Mouse (Mus musculus): ENCODE results near the gene Olfr733. TPM values are rescaled to one million over a fixed set of nuclear protein-coding genes. Genes with fewer than 3 reads are reported as not detected.

Olfr733 gene
- polyA plus RNA-seq (2016; fragmentation: Nextera tagmentation; extraction: Ambion mirVana) = not detected in 2 replicates

DNA sequence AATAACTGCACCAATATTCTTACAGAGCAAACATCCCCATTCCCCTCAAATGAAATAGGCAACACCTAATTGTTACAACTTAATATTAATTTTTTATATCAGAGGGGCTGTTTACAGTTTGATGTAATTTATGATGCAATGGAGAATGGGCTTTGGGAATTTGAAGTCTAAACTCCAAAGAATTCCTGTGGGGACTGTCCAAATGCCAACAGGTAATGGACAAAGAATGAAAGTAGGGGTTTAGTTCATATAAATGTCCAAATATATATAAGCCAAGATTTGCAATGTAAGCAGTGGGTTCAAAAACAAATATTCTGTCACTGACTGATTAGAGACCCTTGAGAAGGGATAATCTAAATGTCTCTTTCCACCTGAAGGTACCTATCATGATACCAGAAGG is at the start of gene Olfr733:
Gene Olfr733, minus strand, starts transcription at position 101 of the 400 bp plus-strand sequence.
- H3K4me2 ChIP-seq (replicated peaks) = no peak within 1 kb of the TSS
- no peak within 1 kb of the TSS for H3K9ac ChIP-seq
- H3K4me3 ChIP-seq = no peak within 1 kb of the TSS
- H3K9me3 ChIP-seq = no peaks in the 10 kb centered on the region
- no peak within 1 kb of the TSS for H3K27ac ChIP-seq
- H3K27me3 ChIP-seq = no peaks in the 10 kb centered on the region
- no peaks in the 10 kb centered on the region for H3K4me1 ChIP-seq
- no peaks in the 10 kb centered on the region for H3K36me3 ChIP-seq
- no peak for ATAC-seq (ENCODE audit: insufficient number of reproducible peaks, insufficient read depth, low FRiP score, low TSS enrichment)

DNA sequence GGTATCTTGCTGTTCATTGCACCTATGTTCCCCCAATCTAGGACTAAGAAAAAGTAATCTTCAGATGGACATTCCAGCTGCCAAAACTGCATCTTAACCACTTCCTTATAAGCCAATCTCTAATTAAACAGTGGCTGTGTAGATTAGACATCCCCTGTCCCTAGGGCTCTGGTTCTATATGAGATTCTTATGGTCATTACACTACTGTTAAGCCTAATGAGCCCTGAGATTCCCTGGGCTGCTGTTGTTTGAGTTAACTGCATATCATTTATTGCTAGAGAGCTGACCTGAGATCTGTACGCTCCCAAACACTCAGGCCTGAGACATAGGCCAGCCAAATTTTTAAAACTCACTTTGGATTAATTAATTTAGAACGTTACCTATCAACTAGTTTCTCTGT is 47.5 kb upstream of the Olfr733 start, which contains the start of gene Olfr735:
Gene Olfr735, minus strand, starts transcription at position 77 of the 400 bp plus-strand sequence.
- Histone ChIP-seq H3K36me3 (no peaks in the 10 kb centered on the region), H3K4me2 (replicated peaks) (no peak within 1 kb of the TSS), H3K9me3 (no peaks in the 10 kb centered on the region), H3K9ac (no peak within 1 kb of the TSS), H3K27ac (no peak within 1 kb of the TSS), H3K27me3 (no peaks in the 10 kb centered on the region), H3K4me1 (no peaks in the 10 kb centered on the region), H3K4me3 (no peak within 1 kb of the TSS)
- WGBS = 91% methylated on average over 2 of the region's 2 CpGs
- no peak for ATAC-seq (ENCODE audit: insufficient number of reproducible peaks, insufficient read depth, low FRiP score, low TSS enrichment)

DNA sequence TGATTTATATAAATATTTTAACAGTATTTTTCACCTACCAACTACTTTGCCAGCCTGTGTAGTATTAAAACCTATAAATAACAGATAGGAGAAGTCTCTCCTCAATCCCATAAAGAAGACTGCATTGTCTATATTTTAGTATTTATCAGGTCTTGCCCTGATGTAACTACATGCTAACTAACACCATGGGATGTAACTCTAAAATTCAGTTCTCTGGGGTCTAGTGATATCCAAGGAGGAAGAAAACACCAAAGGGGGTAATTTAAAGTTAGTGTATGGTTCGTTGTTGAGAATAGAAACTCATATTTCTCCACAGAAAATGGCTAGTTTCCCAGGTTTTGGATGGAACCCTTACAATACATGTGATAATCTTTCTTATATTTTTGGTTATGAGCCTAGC is 25.3 kb upstream of the Olfr733 start, which contains the start of gene Olfr734:
Gene Olfr734, minus strand, starts transcription at position 101 of the 400 bp plus-strand sequence.
- Histone ChIP-seq H3K4me3 (no peak within 1 kb of the TSS), H3K9me3 (no peaks in the 10 kb centered on the region), H3K27ac (no peak within 1 kb of the TSS), H3K36me3 (no peaks in the 10 kb centered on the region), H3K27me3 (no peaks in the 10 kb centered on the region), H3K4me2 (replicated peaks) (no peak within 1 kb of the TSS), H3K4me1 (no peaks in the 10 kb centered on the region), H3K9ac (no peak within 1 kb of the TSS)
- no peak for ATAC-seq (ENCODE audit: insufficient number of reproducible peaks, insufficient read depth, low FRiP score, low TSS enrichment)
- 73% methylated on average over 1 of the region's 1 CpGs for WGBS

DNA sequence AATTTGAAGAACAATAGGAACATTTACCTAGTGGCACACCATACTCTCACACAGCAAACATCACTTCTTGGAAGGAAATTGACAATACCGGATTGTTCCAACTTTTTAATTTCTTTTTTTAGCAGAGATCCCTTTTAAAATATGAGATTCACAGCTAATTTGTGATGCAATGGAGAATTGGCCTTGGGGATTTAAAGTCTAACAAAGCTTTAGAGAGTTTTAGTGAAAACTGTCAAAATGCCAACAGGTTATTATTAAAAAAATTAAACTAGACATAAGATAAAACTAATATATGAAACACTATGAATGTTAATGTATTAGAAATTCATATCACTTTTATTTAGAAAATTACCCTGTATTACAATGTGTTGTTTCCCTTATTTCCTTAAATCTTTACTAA is 17.2 kb downstream of the Olfr733 start, which contains the start of gene Olfr732:
Gene Olfr732, minus strand, starts transcription at position 101 of the 400 bp plus-strand sequence.
- ATAC-seq (ENCODE audit: insufficient number of reproducible peaks, insufficient read depth, low FRiP score, low TSS enrichment) = no peak
- Histone ChIP-seq H3K4me1 (no peaks in the 10 kb centered on the region), H3K9me3 (no peaks in the 10 kb centered on the region), H3K36me3 (no peaks in the 10 kb centered on the region), H3K9ac (no peak within 1 kb of the TSS), H3K27me3 (no peaks in the 10 kb centered on the region), H3K27ac (no peak within 1 kb of the TSS), H3K4me3 (no peak within 1 kb of the TSS), H3K4me2 (replicated peaks) (no peak within 1 kb of the TSS)
- 92% methylated on average over 1 of the region's 1 CpGs for WGBS

Other genes starting within 250 kb of the Olfr733 start
- not detected in 2 replicates for gene Olfr726, start 210.6 kb downstream of the Olfr733 start, polyA plus RNA-seq (2016; fragmentation: Nextera tagmentation; extraction: Ambion mirVana)
- not detected in 2 replicates for gene Olfr727, start 178.3 kb downstream of the Olfr733 start, polyA plus RNA-seq (2016; fragmentation: Nextera tagmentation; extraction: Ambion mirVana)
- gene Olfr728, start 158.8 kb downstream of the Olfr733 start, polyA plus RNA-seq (2016; fragmentation: Nextera tagmentation; extraction: Ambion mirVana) = not detected in 2 replicates
- not detected in 2 replicates for gene Olfr729, start 148.6 kb downstream of the Olfr733 start, polyA plus RNA-seq (2016; fragmentation: Nextera tagmentation; extraction: Ambion mirVana)
- gene Olfr730, start 113.3 kb downstream of the Olfr733 start, polyA plus RNA-seq (2016; fragmentation: Nextera tagmentation; extraction: Ambion mirVana) = not detected in 2 replicates
- gene Olfr731, start 59.7 kb downstream of the Olfr733 start, polyA plus RNA-seq (2016; fragmentation: Nextera tagmentation; extraction: Ambion mirVana) = not detected in 2 replicates
- not detected in 2 replicates for gene Olfr732, start 17.3 kb downstream of the Olfr733 start, polyA plus RNA-seq (2016; fragmentation: Nextera tagmentation; extraction: Ambion mirVana)
- gene Olfr734, start 25.2 kb upstream of the Olfr733 start, polyA plus RNA-seq (2016; fragmentation: Nextera tagmentation; extraction: Ambion mirVana) = not detected in 2 replicates
- gene Olfr735, start 47.4 kb upstream of the Olfr733 start, polyA plus RNA-seq (2016; fragmentation: Nextera tagmentation; extraction: Ambion mirVana) = not detected in 2 replicates
- gene Tlr11, start 56.4 kb upstream of the Olfr733 start, polyA plus RNA-seq (2016; fragmentation: Nextera tagmentation; extraction: Ambion mirVana) = not detected in 2 replicates
- gene Olfr736, start 79.6 kb upstream of the Olfr733 start, polyA plus RNA-seq (2016; fragmentation: Nextera tagmentation; extraction: Ambion mirVana) = 0.12 TPM in 1 of 2 replicates, not detected in the other
- gene Olfr738, start 106.0 kb upstream of the Olfr733 start, polyA plus RNA-seq (2016; fragmentation: Nextera tagmentation; extraction: Ambion mirVana) = not detected in 2 replicates
- not detected in 2 replicates for gene Olfr739, start 117.1 kb upstream of the Olfr733 start, polyA plus RNA-seq (2016; fragmentation: Nextera tagmentation; extraction: Ambion mirVana)
- gene Olfr740, start 144.0 kb upstream of the Olfr733 start, polyA plus RNA-seq (2016; fragmentation: Nextera tagmentation; extraction: Ambion mirVana) = not detected in 2 replicates
- gene Olfr741, start 171.2 kb upstream of the Olfr733 start, polyA plus RNA-seq (2016; fragmentation: Nextera tagmentation; extraction: Ambion mirVana) = not detected in 2 replicates
- not detected in 2 replicates for gene Olfr742, start 202.1 kb upstream of the Olfr733 start, polyA plus RNA-seq (2016; fragmentation: Nextera tagmentation; extraction: Ambion mirVana)
- not detected in 2 replicates for gene Olfr743, start 220.3 kb upstream of the Olfr733 start, polyA plus RNA-seq (2016; fragmentation: Nextera tagmentation; extraction: Ambion mirVana)

All from embryonic facial prominence, embryonic 12.5 days (tissue).